Mouse (Mus musculus) embryonic facial prominence, embryonic 12.5 days (tissue): ENCODE results near the gene Hdgf. TPM values are rescaled to one million over a fixed set of nuclear protein-coding genes. Genes with fewer than 3 reads are reported as not detected.

Experiments
- ATAC-seq: fragments of 200-750 bp; cut with Nextera tagmentation; 2 replicates; pipeline ENCODE4 v1.8.0; 2017; ENCODE audit not compliant: insufficient number of reproducible peaks, insufficient read depth, low FRiP score, low TSS enrichment
- H3K27ac ChIP-seq: fragments of 300-500 bp; sonication (generic); 2 replicates; pipeline ENCODE4 v1.5.1; 2016; ENCODE audit warnings: mild to moderate bottlenecking
- H3K27me3 ChIP-seq: fragments of 300-500 bp; sonication (generic); 2 replicates; pipeline ENCODE4 v1.6.1; 2016; ENCODE audit warnings: mild to moderate bottlenecking, moderate library complexity
- H3K36me3 ChIP-seq: fragments of 300-500 bp; sonication (generic); 2 replicates; pipeline ENCODE4 v1.6.1; 2016; ENCODE audit warnings: mild to moderate bottlenecking
- H3K4me1 ChIP-seq: fragments of 300-500 bp; sonication (generic); 2 replicates; pipeline ENCODE4 v1.6.1; 2016
- H3K4me2 ChIP-seq: fragments of 300-500 bp; sonication (generic); replicated peaks from 2 replicates; pipeline ENCODE4 v1.6.1; 2016; ENCODE audit warnings: mild to moderate bottlenecking, moderate library complexity
- H3K4me3 ChIP-seq: fragments of 300-500 bp; sonication (generic); 2 replicates; pipeline ENCODE4 v1.5.1; 2016; ENCODE audit warnings: mild to moderate bottlenecking
- H3K9ac ChIP-seq: fragments of 300-500 bp; sonication (generic); 2 replicates; pipeline ENCODE4 v1.6.1; 2016; ENCODE audit warnings: mild to moderate bottlenecking, moderate library complexity
- H3K9me3 ChIP-seq: fragments of 300-500 bp; sonication (generic); 2 replicates; pipeline ENCODE4 v1.6.1; 2016; ENCODE audit warnings: mild to moderate bottlenecking, moderate library complexity
- WGBS: fragments of 180-500 bp; shearing (Covaris S2); methylation state at CpG from one replicate; pipeline ENCODE4 v1.1.7; 2016; 5-methylcytosine and 5-hydroxymethylcytosine counted together
- polyA plus RNA-seq: library from polyadenylated mRNA; unstranded; fragments of >200 nt; fragmentation: Nextera tagmentation; extraction: Ambion mirVana; gene quantifications from 2 replicates; pipeline ENCODE4 v1.2.1, GENCODE M21; 2016

The Hdgf gene
- polyA plus RNA-seq, 1 experiment from 2014 or later, result 246 TPM

DNA sequence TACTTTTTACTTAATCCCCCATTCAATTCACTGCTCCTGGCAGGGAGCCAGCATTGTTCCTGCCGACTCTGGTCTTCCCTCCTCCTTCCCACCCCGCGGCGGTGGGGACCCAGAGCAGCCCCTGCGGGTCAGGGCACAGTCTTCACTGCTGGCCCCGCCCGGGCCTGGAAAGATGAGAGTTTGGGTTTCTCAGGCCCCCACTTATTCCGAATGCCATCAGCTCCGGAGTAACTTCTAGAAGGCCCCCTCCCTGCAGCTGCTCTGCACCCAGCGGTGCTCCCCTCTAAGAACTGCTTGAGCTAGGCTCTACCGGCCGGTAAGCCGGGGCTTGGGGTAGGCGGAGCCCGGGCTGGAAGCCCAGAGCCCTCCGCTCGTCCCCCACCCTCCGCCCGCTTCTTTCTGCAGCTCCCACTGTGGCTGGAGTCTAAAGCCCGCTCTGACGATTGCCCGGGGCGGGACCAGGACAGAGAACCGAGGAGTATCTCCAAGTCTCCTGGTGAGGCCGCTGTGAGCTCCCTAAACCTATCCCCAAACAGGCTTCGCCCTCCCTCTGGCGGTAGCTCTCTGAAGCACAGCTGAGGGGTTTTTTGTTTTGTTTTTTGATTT, 54.6 kb downstream of the Hdgf start:
- H3K27ac ChIP-seq, result peak overlapping the region; percentile 98
- peaks cover 27% of the 10 kb centered on the region; the same call in 1 of the 2 replicates for H3K4me1 ChIP-seq
- under 1% methylated on average over 27 of the region's 27 CpGs for WGBS
- H3K4me3 ChIP-seq, result peak overlapping the region; percentile 38
- H3K4me2 ChIP-seq, result peak overlapping the region; percentile 55
- H3K9ac ChIP-seq, result peak overlapping the region; percentile 57
- H3K36me3 ChIP-seq, result no peaks in the 10 kb centered on the region
- peak; percentile 98 for ATAC-seq
- H3K27me3 ChIP-seq, result no peaks in the 10 kb centered on the region
- no peaks in the 10 kb centered on the region for H3K9me3 ChIP-seq

Other genes starting within 250 kb of the Hdgf start
- 0.28 and 0.31 TPM in 2 replicates for gene Lrrc71, start 157.7 kb upstream of the Hdgf start, polyA plus RNA-seq
- gene Ntrk1, start 111.2 kb upstream of the Hdgf start, polyA plus RNA-seq, result 40.0 and 51.7 TPM in 2 replicates
- gene Insrr, start 109.4 kb upstream of the Hdgf start, polyA plus RNA-seq, result 1.7 and 1.9 TPM in 2 replicates
- gene Pear1, start 82.0 kb upstream of the Hdgf start, polyA plus RNA-seq, result 14.4 and 15.1 TPM in 2 replicates
- gene Sh2d2a, start 59.6 kb upstream of the Hdgf start, polyA plus RNA-seq, result 0.08 TPM in 1 of 2 replicates, not detected in the other
- gene Prcc, start 20.7 kb upstream of the Hdgf start, polyA plus RNA-seq, result 15.5 and 16.0 TPM in 2 replicates
- gene Mrpl24, start 13.2 kb downstream of the Hdgf start, polyA plus RNA-seq, result 71.4 and 72.9 TPM in 2 replicates
- 75.4 and 80.1 TPM in 2 replicates for gene Isg20l2, start 24.0 kb downstream of the Hdgf start, polyA plus RNA-seq
- 23.2 and 23.8 TPM in 2 replicates for gene Rrnad1, start 24.4 kb downstream of the Hdgf start, polyA plus RNA-seq
- gene Crabp2, start 42.3 kb downstream of the Hdgf start, polyA plus RNA-seq, result 467 and 481 TPM in 2 replicates
- 40.0 and 42.0 TPM in 2 replicates for gene Nes, start 64.8 kb downstream of the Hdgf start, polyA plus RNA-seq
- 0.15 and 0.39 TPM in 2 replicates for gene Bcan, start 93.9 kb downstream of the Hdgf start, polyA plus RNA-seq
- 0.09 and 0.34 TPM in 2 replicates for gene Hapln2, start 121.3 kb downstream of the Hdgf start, polyA plus RNA-seq
- gene Gpatch4, start 136.8 kb downstream of the Hdgf start, polyA plus RNA-seq, result 32.7 and 34.6 TPM in 2 replicates
- 183 and 187 TPM in 2 replicates for gene Naxe, start 152.2 kb downstream of the Hdgf start, polyA plus RNA-seq
- gene Ttc24, start 172.0 kb downstream of the Hdgf start, polyA plus RNA-seq, result 0.32 and 0.46 TPM in 2 replicates
- gene Iqgap3, start 175.7 kb downstream of the Hdgf start, polyA plus RNA-seq, result 24.4 and 25.8 TPM in 2 replicates
- 16.9 and 17.7 TPM in 2 replicates for gene Mef2d, start 236.1 kb downstream of the Hdgf start, polyA plus RNA-seq